Mouse (Mus musculus) liver, postnatal 0 days (tissue): ENCODE measurements around the gene Pde1b.

ENCODE experiments used
- CTCF ChIP-seq: sonication (generic); IDR thresholded peaks from 2 replicates; pipeline ENCODE4 v1.5.1; 2016; ENCODE audit warnings: antibody characterized with exemption, low read depth
- EP300 ChIP-seq: IDR thresholded peaks from 2 replicates; pipeline ENCODE4 v1.6.1; 2016; ENCODE audit warnings: antibody characterized with exemption, low read depth, mild to moderate bottlenecking

- TF ChIP-seq CTCF (no peak), EP300 (no peak)
Measured at GRCm38 (mm10) chr15:103486658-103487057, 16.2 kb upstream of the Pde1b start.
